Mouse (Mus musculus) heart, adult 2 months (tissue): ENCODE results near the gene Hacd3. TPM values are rescaled to one million over a fixed set of nuclear protein-coding genes. Genes with fewer than 3 reads are reported as not detected.
A peak's percentile ranks its signal among the peaks of the same experiment; 100 is the strongest.

Experiments
- DNase-seq, 2 experiments: peaks; one replicate each; pipeline ENCODE4 v3.0.0; 2021
- H3K27ac ChIP-seq: fragments of 200-600 bp; 2 replicates; pipeline ENCODE4 v1.8.1; 2022
- H3K27me3 ChIP-seq: fragments of 200-500 bp; 2 replicates; pipeline ENCODE4 v1.6.1; 2012; ENCODE audit warnings: mild to moderate bottlenecking, low read length, inconsistent platforms, mixed read lengths; ENCODE audit not compliant: control insufficient read depth, insufficient read depth
- H3K36me3 ChIP-seq: fragments of 200-500 bp; 2 replicates; pipeline ENCODE4 v1.6.1; 2012; ENCODE audit warnings: low read length, inconsistent platforms; ENCODE audit not compliant: control insufficient read depth, insufficient read depth
- H3K4me1 ChIP-seq: fragments of 200-500 bp; 2 replicates; pipeline ENCODE4 v1.6.1; 2011; ENCODE audit warnings: low read length; ENCODE audit not compliant: control insufficient read depth, insufficient read depth
- H3K4me3 ChIP-seq: fragments of 200-600 bp; 2 replicates; pipeline ENCODE4 v1.8.1; 2022
- H3K79me2 ChIP-seq: fragments of 200-500 bp; replicated peaks from 2 replicates; pipeline ENCODE4 v1.6.1; 2012; ENCODE audit warnings: mild to moderate bottlenecking, inconsistent platforms, low read length, moderate library complexity, mixed read lengths; ENCODE audit not compliant: control insufficient read depth, insufficient read depth
- H3K9ac ChIP-seq: fragments of 200-500 bp; 2 replicates; pipeline ENCODE4 v1.6.1; 2012; ENCODE audit warnings: low read depth, mild to moderate bottlenecking, control low read depth, inconsistent platforms, low read length, mixed read lengths
- CTCF ChIP-seq: fragments of 200-600 bp; IDR thresholded peaks from 2 replicates; pipeline ENCODE4 v1.8.1; 2022; ENCODE audit warnings: antibody characterized with exemption, mild to moderate bottlenecking, moderate library complexity
- EP300 ChIP-seq: fragments of 200-500 bp; IDR thresholded peaks from 2 replicates; pipeline ENCODE4 v1.6.1; 2011; ENCODE audit warnings: low read depth, low read length, control low read depth; ENCODE audit not compliant: insufficient read depth
- POLR2A ChIP-seq: fragments of 200-500 bp; IDR thresholded peaks from 2 replicates; pipeline ENCODE4 v1.6.1; 2011; ENCODE audit warnings: mild to moderate bottlenecking, low read depth, low read length, control low read depth; ENCODE audit not compliant: insufficient read depth
- WGBS: fragments of 180-500 bp; shearing (Covaris S2); methylation state at CpG from one replicate; pipeline ENCODE4 v1.1.7; 2018; 5-methylcytosine and 5-hydroxymethylcytosine counted together
- intact Hi-C: fragments of 180-260 bp; cut with DNase I; formaldehyde crosslinking; loops from one replicate; pipeline ENCODE4 v1.15.1; 2025
- polyA plus RNA-seq: library from polyadenylated mRNA; depleted of rRNA; stranded (reverse); fragments of >200 nt; gene quantifications from 2 replicates; pipeline ENCODE4 v1.2.3, GENCODE M21; 2012
- total RNA-seq, 2 experiments: library from RNA; stranded (reverse); gene quantifications; 2 replicates each; pipeline ENCODE4 v1.2.3; 2021

The Hacd3 gene
- total and polyA plus RNA-seq, 3 experiments = 11.2 to 18.9 (median 17.6) TPM

GRCm38 (mm10) chr9:65028313-65028712 lies 6.8 kb upstream of the Hacd3 start:
- Histone ChIP-seq H3K27ac (no peak overlapping the region), H3K4me1 (no peaks in the 10 kb centered on the region; the same call in 1 of the 2 replicates), H3K79me2 (no peaks in the 10 kb centered on the region), H3K4me3 (no peak overlapping the region), H3K36me3 (no peaks in the 10 kb centered on the region), H3K9ac (no peak overlapping the region), H3K27me3 (no peaks in the 10 kb centered on the region)
- WGBS = 93% methylated on average over 5 of the region's 5 CpGs
- no peak for DNase-seq
- no peak for TF ChIP-seq POLR2A
- no peak for TF ChIP-seq EP300
- no peak for TF ChIP-seq CTCF
- intact Hi-C loops = loop anchor here (10.0 kb wide), 1 partner anchor 224 kb away; no protein-coding TSS in a partner anchor

DNA sequence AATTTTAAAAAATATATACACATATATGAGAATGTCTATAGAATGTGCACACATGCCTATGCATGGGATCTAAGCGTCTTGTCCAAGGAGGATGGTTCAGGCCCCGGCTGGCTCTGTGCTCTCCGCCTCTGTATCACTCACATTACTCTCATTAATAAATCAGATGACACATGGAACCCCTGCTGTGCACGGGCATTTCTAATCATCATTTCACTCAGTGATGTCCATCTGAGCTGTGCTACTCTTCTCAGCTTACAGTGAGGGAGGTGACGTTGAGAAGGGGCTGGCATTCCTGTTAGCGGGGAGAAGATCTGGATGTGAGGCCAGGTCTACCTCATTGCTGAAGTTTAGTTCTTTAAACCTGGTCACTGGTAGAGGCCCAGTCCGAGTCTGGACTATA lies 5.7 kb upstream of the Hacd3 start:
- no peak overlapping the region for H3K4me3 ChIP-seq
- TF ChIP-seq CTCF (no peak), EP300 (no peak), POLR2A (no peak)
- H3K36me3 ChIP-seq = no peaks in the 10 kb centered on the region
- DNase-seq = no peak
- H3K9ac ChIP-seq = no peak overlapping the region
- no peak overlapping the region for H3K27ac ChIP-seq
- H3K4me1 ChIP-seq = peaks cover 2% of the 10 kb centered on the region; the same call in 1 of the 2 replicates
- 81% methylated on average over 7 of the region's 7 CpGs for WGBS
- intact Hi-C loops = loop anchor here (10.0 kb wide), 1 partner anchor 222 kb away; no protein-coding TSS in a partner anchor
- no peaks in the 10 kb centered on the region for H3K79me2 ChIP-seq
- no peaks in the 10 kb centered on the region for H3K27me3 ChIP-seq

DNA sequence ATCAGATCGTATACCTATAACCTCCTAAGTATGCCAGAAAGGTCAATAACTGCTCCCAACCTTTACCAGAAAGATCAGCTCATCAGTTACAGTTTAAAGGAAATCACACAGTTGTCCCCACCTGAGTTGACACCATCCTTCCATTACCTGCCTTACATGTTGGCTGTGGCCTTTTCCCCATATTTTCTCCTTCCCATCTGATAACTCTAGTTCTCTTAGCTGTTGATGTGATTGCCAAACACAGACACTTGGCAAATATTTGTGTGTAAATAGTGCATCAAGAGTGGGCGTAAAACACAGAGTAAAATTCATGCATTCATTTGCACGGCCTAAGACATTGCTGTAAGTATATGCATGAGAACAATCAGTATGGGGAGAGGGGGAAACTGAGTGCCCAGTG lies 2.0 kb upstream of the Hacd3 start:
- no peak overlapping the region for H3K27ac ChIP-seq
- H3K27me3 ChIP-seq = no peaks in the 10 kb centered on the region
- H3K9ac ChIP-seq = no peak overlapping the region
- H3K4me3 ChIP-seq = no peak overlapping the region
- no peak for DNase-seq
- 96% methylated on average over 3 of the region's 3 CpGs for WGBS
- no peak for TF ChIP-seq POLR2A
- TF ChIP-seq EP300 = no peak
- no peak for TF ChIP-seq CTCF
- intact Hi-C loops = loop anchor here (10.0 kb wide), 1 partner anchor 219 kb away; no protein-coding TSS in a partner anchor
- no peaks in the 10 kb centered on the region for H3K36me3 ChIP-seq
- H3K79me2 ChIP-seq = peaks cover 4% of the 10 kb centered on the region; the same call in 1 of the 2 replicates
- peaks cover 5% of the 10 kb centered on the region for H3K4me1 ChIP-seq

- DNase-seq = no peak
- 59% methylated on average over 4 of the region's 4 CpGs for WGBS
- Histone ChIP-seq H3K27ac (no peak overlapping the region), H3K9ac (no peak overlapping the region), H3K4me3 (no peak overlapping the region), H3K79me2 (peaks cover 4% of the 10 kb centered on the region; the same call in 1 of the 2 replicates), H3K27me3 (no peaks in the 10 kb centered on the region), H3K4me1 (peaks cover 5% of the 10 kb centered on the region), H3K36me3 (no peaks in the 10 kb centered on the region)
- intact Hi-C loops = loop anchor here (1.0 to 10.0 kb wide), 2 partner anchors 10 to 218 kb away; partner anchors contain the start of gene Dpp8
- TF ChIP-seq EP300 = no peak
- no peak for TF ChIP-seq POLR2A
- no peak for TF ChIP-seq CTCF
These were observed 1.2 kb upstream of the Hacd3 start for GRCm38 (mm10) chr9:65022580-65023135.

DNA sequence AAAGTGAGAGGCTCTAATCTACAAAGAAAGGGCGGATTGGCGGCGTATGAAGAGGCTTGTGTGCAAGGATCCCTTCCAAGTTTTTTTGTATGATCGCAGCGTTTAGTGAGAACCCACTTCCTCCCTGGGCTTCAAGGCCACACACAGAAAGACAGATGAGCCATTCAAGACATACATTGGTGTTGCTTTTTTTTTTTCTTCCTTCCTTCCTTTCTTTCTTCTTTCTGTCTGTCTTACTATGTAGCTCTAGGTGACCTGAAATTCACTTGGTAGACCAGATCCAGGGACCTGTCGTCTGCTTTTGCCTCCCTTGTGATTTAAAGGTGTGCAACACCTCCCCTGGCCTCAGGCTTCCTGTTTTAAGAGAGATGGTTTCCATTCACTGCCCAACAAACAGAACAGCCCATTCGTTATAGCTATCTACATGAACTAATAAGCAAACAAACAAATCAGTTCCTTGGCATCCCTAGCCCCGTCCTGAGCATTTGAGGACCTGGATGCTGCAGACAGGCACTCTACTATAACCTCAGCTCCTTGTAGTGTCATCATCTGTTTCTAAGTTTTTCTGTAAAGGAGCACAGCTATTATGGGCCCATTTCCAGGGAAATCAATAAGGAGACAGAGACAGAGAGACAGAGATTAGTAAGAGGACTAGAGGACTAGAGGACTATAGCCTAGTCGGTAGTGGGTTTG lies 540 bp upstream of the Hacd3 start:
- DNase-seq = no peak
- H3K4me3 ChIP-seq = peak overlapping the region; percentile 99
- intact Hi-C loops = loop anchor here (1.0 to 10.0 kb wide), 2 partner anchors 10 to 217 kb away; partner anchors contain the start of gene Dpp8
- H3K9ac ChIP-seq = peak overlapping the region; percentile 80
- H3K4me1 ChIP-seq = peaks cover 5% of the 10 kb centered on the region
- WGBS = 24% methylated on average over 9 of the region's 9 CpGs
- no peaks in the 10 kb centered on the region for H3K36me3 ChIP-seq
- TF ChIP-seq CTCF = no peak
- no peak for TF ChIP-seq EP300
- no peak for TF ChIP-seq POLR2A
- H3K27ac ChIP-seq = peak overlapping the region; percentile 90
- peaks cover 4% of the 10 kb centered on the region; the same call in 1 of the 2 replicates for H3K79me2 ChIP-seq
- H3K27me3 ChIP-seq = no peaks in the 10 kb centered on the region

- Histone ChIP-seq H3K4me3 (peak overlapping the region; percentile 99), H3K79me2 (peaks cover 7% of the 10 kb centered on the region), H3K27ac (no peak overlapping the region), H3K4me1 (peaks cover 13% of the 10 kb centered on the region), H3K9ac (no peak overlapping the region), H3K27me3 (no peaks in the 10 kb centered on the region), H3K36me3 (peaks cover 2% of the 10 kb centered on the region; the same call in 1 of the 2 replicates)
- DNase-seq = no peak
- TF ChIP-seq POLR2A = no peak
- no peak for TF ChIP-seq CTCF
- TF ChIP-seq EP300 = no peak
- intact Hi-C loops = loop anchor here (10.0 kb wide), 1 partner anchor 215 kb away; no protein-coding TSS in a partner anchor
- WGBS = 70% methylated on average over 4 of the region's 4 CpGs
These were observed 1.4 kb downstream of the Hacd3 start for GRCm38 (mm10) chr9:65020128-65020527.
